Mouse (Mus musculus) adipose tissue, adult 10 weeks (tissue): ENCODE measurements around the gene Kcnq2. TPM values are rescaled to one million over a fixed set of nuclear protein-coding genes. Genes with fewer than 3 reads are reported as not detected.

Experiments used
- polyA plus RNA-seq: library from polyadenylated mRNA; stranded (reverse); fragments of 350-450 nt; fragmentation: Illumina TruSeq; extraction: RNeasy Lipid Tissue Mini Kit (QIAGEN cat#74804); gene quantifications from one replicate; pipeline ENCODE4 v1.2.3, GENCODE M21; 2014; ENCODE audit warnings: low read depth, low replicate concordance

The Kcnq2 gene
- 0.16 TPM for polyA plus RNA-seq

DNA sequence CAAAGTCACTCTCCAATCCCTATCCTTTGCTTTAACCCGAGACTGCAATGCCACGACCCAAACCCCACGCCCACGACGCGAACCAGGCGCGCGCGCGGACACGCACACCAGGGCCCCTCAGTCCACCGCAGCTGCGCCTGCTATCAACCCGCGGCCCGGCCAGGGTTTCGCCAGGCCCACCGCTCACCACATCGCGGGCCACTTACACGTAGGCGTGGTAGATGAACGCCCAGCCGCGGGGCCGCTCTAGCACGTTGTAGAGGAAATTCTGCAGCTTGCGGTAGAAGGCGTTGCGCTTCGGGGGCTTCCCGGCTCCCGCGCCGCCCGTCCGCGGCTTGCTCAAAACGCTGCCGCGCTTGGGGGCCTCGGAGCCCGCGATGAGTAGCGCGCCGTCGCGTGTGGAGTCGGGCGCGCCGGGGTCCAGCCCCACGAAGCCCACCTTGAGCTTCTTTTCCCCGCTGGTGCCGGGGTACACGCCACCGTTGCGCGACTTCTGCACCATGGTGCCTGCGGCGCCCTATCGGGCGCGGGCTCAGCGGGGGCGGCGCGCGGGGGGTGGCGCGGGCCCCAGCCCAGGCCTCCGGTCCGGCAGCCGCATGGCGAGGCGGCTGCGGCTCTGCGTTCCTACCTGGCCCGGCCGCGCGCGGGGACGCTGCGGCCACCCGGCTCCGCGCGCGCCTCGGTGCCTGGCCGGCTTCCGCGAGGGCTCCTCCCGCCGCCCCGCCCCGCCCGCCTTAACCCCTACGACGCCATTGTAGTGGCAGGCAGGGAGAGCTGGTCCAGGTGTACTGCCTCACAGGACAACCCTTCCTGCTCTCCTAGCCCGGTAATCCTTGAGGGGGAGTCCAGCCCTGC lies at the start of gene Kcnq2:
Kcnq2 (minus strand) TSS at position 710 of the 855 bp plus-strand sequence.

GRCm38 (mm10) chr2:181156248-181157121 lies 21.4 kb upstream of the Kcnq2 start, which contains the start of gene Eef1a2:
Eef1a2 (minus strand) TSS chr2:181157014.

DNA sequence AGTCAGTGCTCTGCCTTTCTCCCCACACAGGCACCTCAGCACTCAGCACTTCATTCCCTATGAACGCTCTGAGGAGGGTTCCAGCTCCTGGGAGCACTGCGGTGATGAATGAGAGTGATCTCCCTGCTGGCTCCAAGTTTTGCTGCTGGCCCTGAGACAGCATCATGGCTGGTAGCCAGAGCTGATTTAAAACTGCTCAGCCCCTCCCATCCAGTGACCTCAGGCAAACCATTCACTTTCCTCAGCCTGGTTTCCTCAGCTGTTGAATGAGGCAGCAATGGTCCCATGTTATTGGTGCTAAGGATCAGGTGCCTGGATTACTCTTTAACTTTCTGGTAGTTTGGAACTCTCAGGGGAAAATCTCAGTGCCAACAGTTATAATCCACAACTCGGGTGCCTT lies 91.7 kb downstream of the Kcnq2 start, which contains the start of gene Chrna4:
Chrna4 (minus strand) TSS at position 110 of the 400 bp plus-strand sequence.

Other genes starting within 250 kb of the Kcnq2 start
- gene Ythdf1, start 214.4 kb downstream of the Kcnq2 start, polyA plus RNA-seq, result 37.8 TPM
- gene Birc7, start 206.3 kb downstream of the Kcnq2 start, polyA plus RNA-seq, result not detected
- gene Nkain4, start 180.6 kb downstream of the Kcnq2 start, polyA plus RNA-seq, result 17.3 TPM
- gene Arfgap1, start 168.1 kb downstream of the Kcnq2 start, polyA plus RNA-seq, result 84.0 TPM
- 3.1 TPM for gene Col20a1, start 148.8 kb downstream of the Kcnq2 start, polyA plus RNA-seq
- gene Chrna4, start 91.8 kb downstream of the Kcnq2 start, polyA plus RNA-seq, result not detected
- gene Eef1a2, start 21.7 kb upstream of the Kcnq2 start, polyA plus RNA-seq, result not detected
- gene Ppdpf, start 51.9 kb upstream of the Kcnq2 start, polyA plus RNA-seq, result 69.1 TPM
- not detected for gene Ptk6, start 67.5 kb upstream of the Kcnq2 start, polyA plus RNA-seq
- 0.67 TPM for gene Srms, start 77.9 kb upstream of the Kcnq2 start, polyA plus RNA-seq
- 3.9 TPM for gene Fndc11, start 84.7 kb upstream of the Kcnq2 start, polyA plus RNA-seq
- gene Helz2, start 106.7 kb upstream of the Kcnq2 start, polyA plus RNA-seq, result 6.7 TPM
- 11.4 TPM for gene Gmeb2, start 152.7 kb upstream of the Kcnq2 start, polyA plus RNA-seq
- gene Stmn3, start 179.2 kb upstream of the Kcnq2 start, polyA plus RNA-seq, result not detected
- gene Rtel1, start 184.4 kb upstream of the Kcnq2 start, polyA plus RNA-seq, result 31.5 TPM
- gene Zgpat, start 229.6 kb upstream of the Kcnq2 start, polyA plus RNA-seq, result 31.6 TPM
- gene Arfrp1, start 230.1 kb upstream of the Kcnq2 start, polyA plus RNA-seq, result 46.8 TPM
- 22.9 TPM for gene Lime1, start 244.8 kb upstream of the Kcnq2 start, polyA plus RNA-seq